Mouse (Mus musculus) forebrain, embryonic 13.5 days (tissue): Measurements from ENCODE around the gene Ascc2. TPM values are rescaled to one million over a fixed set of nuclear protein-coding genes. Genes with fewer than 3 reads are reported as not detected.
A peak's percentile ranks its signal among the peaks of the same experiment; 100 is the strongest.
"Not testable (repeated sequence)": the region's sequence is repeated elsewhere in the genome, so short reads cannot be mapped to it uniquely, and the experiment has no call there.

ENCODE experiments used
- ATAC-seq: fragments of 200-750 bp; cut with Nextera tagmentation; 2 replicates; pipeline ENCODE4 v1.8.0; 2017
- H3K27ac ChIP-seq: fragments of 300-500 bp; sonication (generic); 2 replicates; pipeline ENCODE4 v1.5.1; 2015; ENCODE audit warnings: inconsistent platforms, mild to moderate bottlenecking, moderate library complexity
- H3K27me3 ChIP-seq: fragments of 300-500 bp; sonication (generic); 2 replicates; pipeline ENCODE4 v1.6.1; 2015; ENCODE audit warnings: mild to moderate bottlenecking, inconsistent platforms
- H3K36me3 ChIP-seq: fragments of 300-500 bp; sonication (generic); 2 replicates; pipeline ENCODE4 v1.6.1; 2015; ENCODE audit warnings: mild to moderate bottlenecking, inconsistent platforms; ENCODE audit not compliant: poor library complexity, severe bottlenecking
- H3K4me1 ChIP-seq: fragments of 300-500 bp; sonication (generic); 2 replicates; pipeline ENCODE4 v1.6.1; 2015; ENCODE audit warnings: inconsistent platforms
- H3K4me2 ChIP-seq: fragments of 300-500 bp; sonication (generic); 2 replicates; pipeline ENCODE4 v1.6.1; 2015; ENCODE audit warnings: inconsistent platforms, mild to moderate bottlenecking, moderate library complexity
- H3K4me3 ChIP-seq: fragments of 300-500 bp; sonication (generic); 2 replicates; pipeline ENCODE4 v1.5.1; 2015; ENCODE audit warnings: mild to moderate bottlenecking, inconsistent platforms
- H3K9ac ChIP-seq: fragments of 300-500 bp; sonication (generic); 2 replicates; pipeline ENCODE4 v1.6.1; 2015; ENCODE audit warnings: mild to moderate bottlenecking, inconsistent platforms
- H3K9me3 ChIP-seq: fragments of 300-500 bp; sonication (generic); replicated peaks from 2 replicates; pipeline ENCODE4 v1.6.1; 2016; ENCODE audit warnings: inconsistent platforms
- WGBS: fragments of 180-500 bp; shearing (Covaris S2); methylation state at CpG from one replicate; pipeline ENCODE4 v1.1.7; 2015; 5-methylcytosine and 5-hydroxymethylcytosine counted together
- polyA plus RNA-seq: library from polyadenylated mRNA; unstranded; fragments of >200 nt; fragmentation: Nextera tagmentation; extraction: Ambion mirVana; gene quantifications from 2 replicates; pipeline ENCODE4 v1.2.1, GENCODE M21; 2015

Gene Ascc2
- polyA plus RNA-seq, 1 experiment from 2014 or later, result 25.2 TPM

- peak; percentile 25; the same call in 1 of the 2 replicates for ATAC-seq
- Histone ChIP-seq H3K9me3 (no peaks in the 10 kb centered on the region), H3K36me3 (0 out of 2 replicates have a peak, but pooled peaks cover under 1% of the 10 kb centered on the region), H3K9ac (no peak overlapping the region), H3K27me3 (no peaks in the 10 kb centered on the region), H3K4me2 (peak overlapping the region; percentile 83), H3K4me3 (peak overlapping the region; percentile 88), H3K4me1 (peaks cover 14% of the 10 kb centered on the region), H3K27ac (no peak overlapping the region)
- WGBS, result 61% methylated on average over 5 of the region's 5 CpGs
Observed at GRCm38 (mm10) chr11:4636782-4637342, 685 bp upstream of the Ascc2 start.

- Histone ChIP-seq H3K27me3 (no peaks in the 10 kb centered on the region), H3K9me3 (no peaks in the 10 kb centered on the region), H3K4me3 (peak overlapping the region; percentile 88), H3K36me3 (0 out of 2 replicates have a peak, but pooled peaks cover 8% of the 10 kb centered on the region), H3K9ac (peak overlapping the region; percentile 85), H3K27ac (no peak overlapping the region), H3K4me1 (peaks cover 14% of the 10 kb centered on the region), H3K4me2 (peak overlapping the region; percentile 83)
- WGBS, result 25% methylated on average over 7 of the region's 7 CpGs
- peak; percentile 22; the same call in 1 of the 2 replicates for ATAC-seq
Observed at GRCm38 (mm10) chr11:4638261-4638660, 714 bp downstream of the Ascc2 start.

DNA sequence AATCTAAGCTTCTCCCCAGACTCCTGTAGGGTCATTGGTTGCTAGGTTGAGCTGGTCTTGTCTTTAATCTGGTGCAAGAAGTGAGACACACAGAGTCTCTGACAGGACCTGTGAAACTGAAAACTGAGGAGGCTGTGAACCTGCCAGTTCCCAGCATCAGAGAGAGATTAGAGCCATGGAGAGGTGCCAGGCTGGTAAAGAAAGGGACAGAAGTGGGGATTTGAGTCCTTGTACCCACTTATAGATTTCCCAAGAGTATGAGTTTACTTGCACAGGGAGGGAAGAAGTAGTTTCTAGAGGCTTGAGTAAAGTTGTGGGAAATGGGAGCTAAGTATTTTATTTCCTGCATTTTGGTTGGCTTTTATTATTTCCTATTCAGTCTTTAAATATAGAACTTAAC, 3.6 kb downstream of the Ascc2 start:
- Histone ChIP-seq H3K9me3 (no peaks in the 10 kb centered on the region), H3K36me3 (peaks cover 15% of the 10 kb centered on the region), H3K27ac (no peak overlapping the region), H3K27me3 (no peaks in the 10 kb centered on the region), H3K9ac (no peak overlapping the region), H3K4me2 (no peak overlapping the region), H3K4me1 (peaks cover 14% of the 10 kb centered on the region), H3K4me3 (no peak overlapping the region)
- ATAC-seq, result no peak

DNA sequence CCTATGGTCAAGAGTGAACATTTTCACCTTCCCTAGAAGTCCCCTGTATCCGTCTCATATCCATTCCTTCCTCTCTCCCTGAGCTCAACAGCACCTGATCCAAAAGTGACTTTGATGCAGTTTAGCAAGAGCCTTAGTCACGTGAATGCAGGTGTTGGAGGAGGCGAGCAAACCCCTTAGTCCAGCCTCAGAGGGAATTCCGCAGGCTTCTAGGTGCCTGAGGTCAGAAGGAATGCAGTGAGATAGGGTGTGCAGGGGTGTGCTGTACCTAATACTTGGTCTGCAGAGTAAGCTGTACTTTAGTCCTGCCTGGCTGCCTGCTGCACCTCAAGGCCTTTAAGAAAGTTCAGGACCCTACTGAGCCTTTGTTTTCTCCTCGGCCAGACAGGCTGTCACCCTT, 6.2 kb downstream of the Ascc2 start:
- Histone ChIP-seq H3K27ac (no peak overlapping the region), H3K4me1 (peaks cover 6% of the 10 kb centered on the region), H3K4me2 (no peak overlapping the region), H3K27me3 (no peaks in the 10 kb centered on the region), H3K9ac (no peak overlapping the region), H3K4me3 (no peak overlapping the region), H3K36me3 (peaks cover 39% of the 10 kb centered on the region), H3K9me3 (no peaks in the 10 kb centered on the region)
- ATAC-seq, result no peak
- 50% methylated on average over 5 of the region's 5 CpGs for WGBS

- H3K27ac ChIP-seq, H3K4me1 ChIP-seq, H3K4me3 ChIP-seq, H3K9me3 ChIP-seq, H3K9ac ChIP-seq, H3K27me3 ChIP-seq, ATAC-seq, H3K4me2 ChIP-seq: not testable (repeated sequence)
- 91% methylated on average over 6 of the region's 6 CpGs for WGBS
- peaks cover 54% of the 10 kb centered on the region for H3K36me3 ChIP-seq
Observed at GRCm38 (mm10) chr11:4645180-4645579, 7.6 kb downstream of the Ascc2 start.

GRCm38 (mm10) chr11:4646409-4646808, 8.9 kb downstream of the Ascc2 start:
- Histone ChIP-seq H3K36me3 (peaks cover 60% of the 10 kb centered on the region), H3K27me3 (no peaks in the 10 kb centered on the region), H3K9ac (no peak overlapping the region), H3K27ac (no peak overlapping the region), H3K4me2 (no peak overlapping the region), H3K4me3 (no peak overlapping the region), H3K9me3 (no peaks in the 10 kb centered on the region), H3K4me1 (no peaks in the 10 kb centered on the region)
- WGBS, result 92% methylated on average over 9 of the region's 9 CpGs
- no peak for ATAC-seq

GRCm38 (mm10) chr11:4659818-4660217, 22.3 kb downstream of the Ascc2 start:
- Histone ChIP-seq H3K9me3 (no peaks in the 10 kb centered on the region), H3K4me3 (no peak overlapping the region), H3K27ac (no peak overlapping the region), H3K36me3 (peaks cover 75% of the 10 kb centered on the region), H3K4me2 (no peak overlapping the region), H3K4me1 (no peaks in the 10 kb centered on the region), H3K9ac (no peak overlapping the region), H3K27me3 (no peaks in the 10 kb centered on the region)
- no peak for ATAC-seq
- WGBS, result 95% methylated on average over 1 of the region's 1 CpGs

- Histone ChIP-seq H3K4me3 (no peak overlapping the region), H3K9me3 (no peaks in the 10 kb centered on the region), H3K4me2 (no peak overlapping the region), H3K36me3 (peaks cover 70% of the 10 kb centered on the region), H3K27me3 (no peaks in the 10 kb centered on the region), H3K9ac (no peak overlapping the region), H3K27ac (no peak overlapping the region), H3K4me1 (no peaks in the 10 kb centered on the region)
- 90% methylated on average over 7 of the region's 7 CpGs for WGBS
- no peak for ATAC-seq
Observed at GRCm38 (mm10) chr11:4660309-4661025, 22.9 kb downstream of the Ascc2 start.

GRCm38 (mm10) chr11:4661324-4661723, 23.8 kb downstream of the Ascc2 start:
- Histone ChIP-seq H3K27me3 (no peaks in the 10 kb centered on the region), H3K9ac (no peak overlapping the region), H3K27ac (0 out of 2 replicates have a peak overlapping the region, but pooled peaks have one; percentile 20), H3K9me3 (no peaks in the 10 kb centered on the region), H3K36me3 (peaks cover 62% of the 10 kb centered on the region), H3K4me2 (no peak overlapping the region), H3K4me3 (no peak overlapping the region), H3K4me1 (no peaks in the 10 kb centered on the region)
- 89% methylated on average over 4 of the region's 4 CpGs for WGBS
- no peak for ATAC-seq

GRCm38 (mm10) chr11:4661871-4662495, 24.4 kb downstream of the Ascc2 start:
- no peak overlapping the region for H3K4me2 ChIP-seq
- no peaks in the 10 kb centered on the region for H3K9me3 ChIP-seq
- 78% methylated on average over 10 of the region's 10 CpGs for WGBS
- peak overlapping the region; percentile 22; the same call in 1 of the 2 replicates for H3K27ac ChIP-seq
- H3K4me3 ChIP-seq, result no peak overlapping the region
- H3K27me3 ChIP-seq, result no peaks in the 10 kb centered on the region
- peaks cover 60% of the 10 kb centered on the region for H3K36me3 ChIP-seq
- H3K9ac ChIP-seq, result 0 out of 2 replicates have a peak overlapping the region, but pooled peaks have one; percentile 10
- no peak for ATAC-seq
- H3K4me1 ChIP-seq, result no peaks in the 10 kb centered on the region

DNA sequence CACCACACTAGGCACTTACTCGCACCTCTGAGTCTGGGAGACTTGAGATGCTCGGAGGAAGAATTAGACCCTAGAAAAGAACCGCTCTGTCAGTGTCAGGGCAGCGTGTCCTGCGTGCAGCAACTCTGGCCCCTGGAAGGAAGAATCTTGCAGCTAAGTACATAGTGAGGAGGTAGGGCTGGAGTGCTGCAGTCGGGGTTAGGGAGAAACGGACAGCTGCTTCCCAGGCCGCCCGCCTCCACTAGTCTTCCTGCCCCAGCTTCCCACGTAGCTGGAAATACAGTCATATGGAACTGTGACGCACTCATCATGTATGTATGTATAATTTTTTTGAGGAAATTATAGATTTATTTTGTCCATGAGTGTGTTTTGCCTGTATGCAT, 24.9 kb downstream of the Ascc2 start:
- Histone ChIP-seq H3K9ac (0 out of 2 replicates have a peak overlapping the region, but pooled peaks have one; percentile 10), H3K9me3 (no peaks in the 10 kb centered on the region), H3K27ac (peak overlapping the region; percentile 22; the same call in 1 of the 2 replicates), H3K36me3 (peaks cover 60% of the 10 kb centered on the region), H3K4me3 (no peak overlapping the region), H3K4me2 (no peak overlapping the region), H3K4me1 (no peaks in the 10 kb centered on the region), H3K27me3 (no peaks in the 10 kb centered on the region)
- WGBS, result 92% methylated on average over 11 of the region's 11 CpGs
- no peak for ATAC-seq

GRCm38 (mm10) chr11:4671736-4672135, 34.2 kb downstream of the Ascc2 start:
- Histone ChIP-seq H3K27me3 (no peaks in the 10 kb centered on the region), H3K4me3 (no peak overlapping the region), H3K36me3 (peaks cover 74% of the 10 kb centered on the region), H3K4me1 (no peaks in the 10 kb centered on the region), H3K9me3 (no peaks in the 10 kb centered on the region), H3K4me2 (no peak overlapping the region), H3K27ac (no peak overlapping the region), H3K9ac (no peak overlapping the region)
- ATAC-seq, result no peak
- WGBS, result 89% methylated on average over 4 of the region's 4 CpGs
